Mouse (Mus musculus) spleen, embryonic (tissue): Measurements from ENCODE around the gene Fasn.
"Not testable (repeated sequence)": the region's sequence is repeated elsewhere in the genome, so short reads cannot be mapped to it uniquely, and the experiment has no call there.

ENCODE experiments used
- CTCF ChIA-PET: fragments of 350-600 bp; sonication (Branson Sonifier 250); formaldehyde crosslinking; loops from one replicate; lab custom pipeline; 2022; lab: Charles Lee

Gene Fasn

DNA sequence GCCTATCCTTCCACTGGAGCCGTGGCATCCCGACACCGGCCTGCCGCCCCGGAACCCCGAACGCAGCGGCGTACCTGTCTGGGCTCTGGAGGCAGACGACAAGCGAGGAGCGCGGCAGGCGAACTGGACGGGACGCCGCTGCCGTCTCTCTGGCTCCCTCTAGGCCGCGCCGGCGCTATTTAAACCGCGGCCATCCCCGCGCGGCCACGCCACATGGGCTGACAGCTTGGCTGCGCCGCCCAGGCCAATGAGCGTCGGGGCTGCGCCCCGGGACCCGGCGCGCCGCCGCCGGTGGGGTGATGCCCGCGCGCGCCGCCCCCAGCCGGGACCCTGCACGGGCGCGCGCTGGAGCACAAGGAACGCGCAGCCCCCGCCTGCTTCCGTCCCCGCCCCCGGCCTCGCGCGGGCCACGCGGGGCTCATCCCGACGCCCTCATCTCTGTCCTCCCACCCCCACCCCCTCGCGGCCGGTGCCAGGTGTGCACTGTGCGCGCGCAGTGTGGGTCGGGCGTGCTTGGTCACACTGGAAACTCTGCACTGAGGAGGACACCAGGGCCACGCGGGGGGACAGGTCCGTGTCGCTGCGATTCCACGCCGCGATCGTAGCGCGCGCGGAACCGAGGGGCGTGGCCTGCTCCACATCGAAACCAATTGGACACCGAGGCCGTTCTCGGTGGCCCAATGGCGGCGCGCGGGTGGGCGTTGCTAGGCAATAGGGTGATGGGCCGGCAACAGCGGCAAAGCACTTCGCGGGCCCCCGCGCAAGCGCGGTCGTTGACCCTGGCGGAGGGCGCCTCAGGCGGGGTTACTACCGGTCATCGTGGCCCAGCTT is at the start of gene Fasn:
Gene Fasn, minus strand, starts transcription at position 592 of the 831 bp plus-strand sequence.
- CTCF ChIA-PET: no interaction called here

DNA sequence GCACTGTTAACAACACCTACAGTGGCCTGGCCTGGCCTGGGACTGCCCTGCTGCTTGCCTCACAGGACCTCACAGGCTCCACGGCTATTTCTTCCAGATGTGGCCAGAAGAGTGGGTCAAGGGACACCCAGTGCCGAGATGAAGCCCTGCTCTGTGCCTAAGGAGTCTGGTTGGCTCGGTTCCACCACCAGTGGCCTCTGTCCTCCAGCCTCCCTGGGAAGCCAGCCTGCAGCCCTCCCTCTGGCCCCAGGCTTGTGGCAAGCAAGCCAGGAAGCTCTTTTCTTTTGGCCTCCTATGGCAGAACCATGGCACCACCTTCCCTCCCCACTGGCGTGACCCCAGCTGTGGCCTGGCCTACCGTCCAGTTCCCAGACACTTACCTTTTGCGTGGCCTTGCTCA is 48.9 kb upstream of the Fasn start:
- CTCF ChIA-PET: no interaction called here

DNA sequence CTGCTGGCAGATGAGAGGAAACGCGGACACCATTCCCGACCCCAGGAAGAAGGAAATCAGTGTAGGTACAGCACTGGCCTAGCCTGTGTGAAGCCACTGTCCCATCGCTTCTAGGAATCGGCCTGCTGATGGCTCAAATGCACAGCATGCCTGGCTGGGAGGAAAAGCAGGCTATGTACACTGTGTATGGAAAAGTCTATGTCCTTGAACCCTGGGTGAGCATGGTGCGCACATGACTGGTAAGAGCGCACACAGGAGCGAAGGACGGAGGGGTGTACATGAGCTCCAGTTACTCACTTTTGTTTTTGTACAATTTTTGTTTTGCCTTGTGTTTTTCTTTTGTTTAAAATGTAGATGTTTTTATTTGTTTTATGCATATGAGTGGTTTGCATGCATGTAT is 47.2 kb upstream of the Fasn start:
- CTCF ChIA-PET: no interaction called here

DNA sequence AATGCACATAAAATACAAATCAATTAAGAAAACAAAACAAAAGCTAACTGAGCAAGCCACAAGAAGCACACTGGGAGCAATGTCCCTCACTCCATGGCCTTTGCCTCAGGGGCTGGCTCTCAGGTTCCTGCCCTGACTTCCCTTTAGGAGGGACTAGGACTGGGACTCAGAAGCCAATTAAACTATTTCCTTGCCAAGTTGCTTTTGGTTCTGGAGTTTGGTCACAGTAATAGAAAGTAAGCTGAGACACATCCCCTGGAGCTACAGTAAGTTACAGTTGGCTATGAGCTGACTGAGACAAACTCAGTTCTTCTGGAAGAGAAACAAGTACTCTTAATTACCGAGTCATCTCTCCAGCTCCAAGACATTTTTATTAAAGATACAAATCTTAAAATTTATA is 41.5 kb upstream of the Fasn start:
- CTCF ChIA-PET: no interaction called here

DNA sequence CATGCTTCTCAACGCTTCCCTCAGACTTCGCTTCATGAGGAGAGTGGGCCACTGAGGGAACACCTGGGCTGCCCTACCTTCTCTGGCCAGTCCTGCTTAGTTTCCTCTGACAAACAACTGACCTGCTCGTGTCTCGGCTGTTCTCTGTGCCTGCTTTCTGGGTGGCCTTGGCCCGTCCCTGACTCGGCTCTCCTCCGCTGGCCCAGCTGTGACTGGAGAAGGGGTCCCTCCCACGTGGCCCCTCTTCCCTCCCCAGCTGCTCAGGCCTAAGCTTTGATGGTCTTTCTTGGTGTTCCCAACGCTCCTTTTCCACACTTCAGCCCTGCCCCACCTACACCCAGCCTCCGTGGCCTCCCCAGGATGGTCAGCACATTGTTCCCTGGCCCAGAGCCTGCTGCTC is 38.5 kb upstream of the Fasn start:
- CTCF ChIA-PET: no interaction called here

DNA sequence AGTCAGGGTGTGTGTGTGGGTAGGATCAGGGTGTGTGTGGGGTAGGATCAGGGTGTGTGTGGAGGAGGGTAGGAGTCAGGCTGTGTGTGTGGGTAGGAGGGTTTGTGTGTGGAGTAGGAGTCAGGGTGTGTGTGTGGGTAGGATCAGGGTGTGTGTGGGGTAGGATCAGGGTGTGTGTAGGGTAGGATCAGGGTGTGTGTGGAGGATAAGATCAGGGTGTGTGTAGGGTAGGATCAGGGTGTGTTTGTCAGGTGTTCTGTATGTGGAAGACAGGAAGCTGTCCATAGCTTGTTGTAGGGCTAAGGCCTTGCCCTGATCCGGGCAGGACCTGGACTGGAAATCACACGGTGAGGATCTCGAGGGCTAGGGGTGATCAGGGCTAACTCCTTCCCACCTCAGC is 31.6 kb upstream of the Fasn start:
- CTCF ChIA-PET: not testable (repeated sequence)

DNA sequence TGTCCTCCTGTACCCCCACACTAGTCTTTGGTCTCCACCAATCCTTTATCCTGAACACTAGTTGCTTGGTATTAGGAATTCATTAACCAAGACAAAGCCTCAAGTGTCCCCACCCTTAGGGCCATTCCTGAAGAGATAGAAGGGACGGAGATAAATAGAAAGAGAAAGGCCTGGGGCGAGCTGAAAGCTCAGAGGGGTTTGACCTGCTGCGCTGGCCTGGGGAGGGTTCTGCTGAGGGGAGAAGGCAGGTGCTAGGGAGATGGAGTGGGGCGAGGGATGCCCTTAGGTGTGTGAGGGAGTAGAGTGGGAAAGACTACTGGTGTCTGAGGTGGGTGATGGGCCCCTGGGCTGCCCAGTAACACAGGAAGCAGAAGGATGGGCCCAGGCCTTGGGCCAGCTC is 29.4 kb upstream of the Fasn start:
- CTCF ChIA-PET: no interaction called here

DNA sequence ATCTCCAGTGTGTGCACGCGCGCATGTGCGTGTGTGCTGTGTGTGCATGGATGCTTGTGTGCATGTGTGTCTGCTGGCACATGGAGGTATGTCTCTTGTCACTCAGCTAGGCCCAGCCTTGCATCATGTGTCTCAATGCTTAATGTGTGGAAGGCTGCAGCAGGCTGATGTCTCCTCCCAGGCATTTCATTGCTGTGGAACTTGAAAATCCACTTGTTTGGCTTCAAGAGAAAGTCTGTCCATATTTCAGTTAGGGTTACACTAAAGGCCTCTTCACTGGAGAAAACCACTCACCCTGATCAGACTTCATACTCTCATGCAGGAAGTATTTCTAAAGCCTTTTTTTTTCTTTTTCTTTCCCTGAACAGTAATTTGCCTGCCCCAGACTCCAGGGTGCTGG is 28.8 kb upstream of the Fasn start:
- CTCF ChIA-PET: no interaction called here

DNA sequence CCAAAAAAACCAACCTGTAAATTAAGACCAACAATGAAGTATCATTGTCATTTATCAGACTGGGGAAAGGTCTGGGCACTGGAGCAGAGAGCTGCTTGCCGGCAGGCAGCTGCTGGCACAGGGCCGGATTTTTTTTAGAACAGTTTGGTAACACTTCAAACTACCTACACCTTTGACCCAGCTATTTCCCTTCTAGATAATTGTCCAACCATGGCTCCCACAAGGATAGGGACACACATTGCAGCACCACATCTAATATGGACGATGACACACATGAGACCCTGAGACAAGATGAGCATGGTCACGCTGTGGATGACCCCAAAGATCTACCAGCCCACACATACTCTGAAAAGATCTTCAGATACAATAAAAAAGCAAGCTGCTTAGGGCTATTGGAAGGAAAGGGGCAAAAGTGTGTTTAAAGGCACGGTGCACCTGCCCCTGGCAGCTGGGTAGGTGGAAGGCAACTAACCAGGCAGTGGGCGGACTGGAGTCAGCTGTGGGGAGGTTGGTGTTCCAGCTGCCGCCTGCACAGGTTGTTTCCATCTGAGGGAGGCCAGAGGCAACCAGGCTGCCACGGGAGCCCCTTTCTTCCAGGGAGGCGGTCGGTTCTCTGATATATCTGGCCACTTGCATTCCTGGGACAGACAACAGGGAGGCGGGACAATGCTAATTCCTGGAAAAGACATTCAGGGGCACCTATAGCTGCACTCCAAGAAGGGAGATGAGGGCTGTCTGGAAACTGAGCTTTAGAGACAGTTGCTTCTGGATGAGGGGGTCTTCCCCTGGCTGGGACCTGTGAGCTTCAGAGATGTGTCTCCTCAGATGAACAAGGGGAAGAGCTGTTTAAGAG is 28.0 kb upstream of the Fasn start:
- CTCF ChIA-PET: no interaction called here

DNA sequence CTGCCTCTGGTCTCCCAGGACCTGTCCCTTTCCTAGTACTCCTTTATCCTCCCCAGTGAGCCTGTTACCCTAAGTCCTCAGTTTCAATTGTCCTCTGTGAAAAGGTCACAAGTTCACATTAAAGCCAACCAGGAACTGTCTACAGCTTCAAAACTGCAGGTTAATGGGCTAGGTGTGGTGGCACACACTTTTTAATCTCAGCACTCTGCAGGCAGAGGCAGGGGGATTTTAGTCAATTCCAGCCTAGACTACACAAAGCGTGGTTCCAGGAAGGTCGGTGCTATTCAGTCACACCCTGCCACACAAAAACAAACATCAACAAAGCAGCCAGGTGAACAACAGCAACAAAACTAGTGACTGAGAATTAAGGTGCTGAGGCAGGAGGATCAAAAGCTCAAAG is 27.2 kb upstream of the Fasn start:
- CTCF ChIA-PET: no interaction called here

DNA sequence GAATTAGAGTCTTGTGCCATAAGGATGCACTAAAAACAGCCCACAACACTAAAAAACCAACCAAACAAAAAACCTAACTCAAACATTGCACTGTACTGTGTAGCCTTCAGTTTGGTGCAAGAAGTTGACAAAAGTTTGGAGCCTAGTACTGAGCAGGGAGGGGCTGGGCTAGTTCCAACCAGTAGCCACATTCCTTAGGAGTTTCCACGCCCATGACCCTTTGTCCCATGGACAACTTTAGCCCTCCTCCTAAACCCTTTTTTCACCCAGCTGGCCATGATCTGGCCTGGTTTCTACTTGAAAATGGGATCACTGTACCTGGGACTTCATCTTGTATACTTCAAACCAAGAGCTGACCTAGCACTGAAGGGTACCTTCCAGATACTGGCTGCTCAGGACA is 26.8 kb upstream of the Fasn start:
- CTCF ChIA-PET: no interaction called here

DNA sequence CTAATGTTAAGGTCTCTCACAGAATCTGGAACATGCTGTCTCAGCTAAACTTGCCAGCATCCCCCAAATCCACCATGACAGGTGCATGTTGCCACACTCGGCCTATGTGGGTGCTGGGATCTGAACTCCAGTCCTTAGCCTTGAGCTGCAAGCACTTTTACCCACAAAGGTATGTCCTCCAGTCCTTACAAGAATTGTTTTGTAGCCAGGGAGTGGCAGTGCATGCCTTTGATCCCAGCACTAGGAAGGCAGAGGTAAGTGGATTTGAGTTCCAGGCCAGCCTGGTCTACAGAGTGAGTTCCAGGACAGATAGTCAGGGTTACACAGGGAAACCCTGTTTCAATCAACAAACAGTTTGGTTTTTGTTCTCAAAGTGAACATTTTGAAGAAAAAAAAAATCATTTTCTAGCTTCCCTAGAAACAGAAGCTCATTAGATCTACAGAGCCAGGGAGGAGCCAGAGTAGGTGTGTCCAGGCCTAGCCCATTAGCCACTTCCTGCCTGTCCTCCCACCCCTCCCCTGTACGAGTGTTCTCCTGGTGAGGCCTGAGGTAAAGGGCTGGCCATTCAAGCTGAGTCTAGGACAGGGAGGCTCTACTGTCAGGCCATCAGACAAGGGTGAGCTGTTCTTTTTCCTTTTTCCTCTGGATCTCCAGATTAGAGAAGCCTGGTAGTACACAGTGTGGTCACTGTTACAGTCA is 26.1 kb upstream of the Fasn start:
- CTCF ChIA-PET: interaction anchor here (0.6 kb wide), 1 partner anchor 16 kb away, joined by 8 read pairs; no protein-coding TSS in a partner anchor

DNA sequence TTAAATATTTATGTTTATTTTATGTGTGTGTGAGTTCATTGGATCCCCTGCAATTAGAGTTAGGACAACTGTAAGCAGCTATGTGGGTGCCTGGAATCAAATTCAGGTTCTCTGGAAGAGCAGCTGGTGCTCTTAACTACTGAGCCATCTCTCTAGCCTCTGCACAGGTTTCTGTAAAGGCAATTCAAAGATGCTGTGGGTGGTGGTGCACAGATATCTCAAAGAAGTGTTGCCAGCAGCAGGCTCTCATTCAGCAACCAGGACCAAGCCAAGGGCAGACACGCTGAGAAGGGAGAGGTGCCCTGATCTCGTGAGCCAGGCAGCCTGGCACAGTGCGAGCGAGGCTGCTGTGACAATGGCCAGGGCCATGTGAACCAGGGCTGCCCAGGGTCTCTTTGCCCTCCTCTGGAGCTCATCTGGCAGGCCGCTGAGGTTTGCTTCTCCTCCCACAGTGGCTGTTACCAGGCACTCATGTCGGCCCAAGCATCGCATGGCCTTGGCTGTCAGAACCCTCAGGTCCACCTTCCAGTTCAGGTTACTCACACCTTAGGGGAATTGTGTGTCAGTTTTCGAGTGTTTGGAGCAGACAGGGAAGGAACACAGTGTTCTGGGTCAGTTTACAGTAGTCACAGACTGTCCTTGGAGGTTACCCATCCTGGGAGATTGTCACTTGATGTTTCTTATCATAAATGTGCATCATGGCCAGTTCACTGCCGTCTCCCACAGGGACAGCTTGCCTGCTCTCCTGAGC is 22.6 kb upstream of the Fasn start:
- CTCF ChIA-PET: no interaction called here

DNA sequence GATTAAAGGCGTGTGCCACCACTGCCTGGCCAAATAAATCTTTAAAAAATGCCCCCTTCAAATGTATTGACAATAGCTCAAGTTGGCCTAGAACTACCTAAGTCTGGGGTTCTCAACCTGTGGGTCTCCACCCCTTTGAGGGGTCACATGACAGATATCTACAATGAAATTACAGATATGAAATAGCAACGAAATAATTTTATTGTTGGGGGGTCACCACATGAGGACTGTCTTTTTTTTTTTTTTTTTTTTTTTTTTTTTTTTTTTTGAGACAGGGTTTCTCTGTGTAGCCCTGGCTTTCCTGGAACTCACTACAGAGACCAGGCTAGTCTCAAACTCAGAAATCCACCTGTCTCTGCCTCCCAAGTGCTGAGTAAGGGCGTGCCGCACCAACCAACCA is 20.0 kb upstream of the Fasn start:
- CTCF ChIA-PET: interaction anchor here (0.7 kb wide), 1 partner anchor 18 kb away, joined by 3 read pairs; no protein-coding TSS in a partner anchor

DNA sequence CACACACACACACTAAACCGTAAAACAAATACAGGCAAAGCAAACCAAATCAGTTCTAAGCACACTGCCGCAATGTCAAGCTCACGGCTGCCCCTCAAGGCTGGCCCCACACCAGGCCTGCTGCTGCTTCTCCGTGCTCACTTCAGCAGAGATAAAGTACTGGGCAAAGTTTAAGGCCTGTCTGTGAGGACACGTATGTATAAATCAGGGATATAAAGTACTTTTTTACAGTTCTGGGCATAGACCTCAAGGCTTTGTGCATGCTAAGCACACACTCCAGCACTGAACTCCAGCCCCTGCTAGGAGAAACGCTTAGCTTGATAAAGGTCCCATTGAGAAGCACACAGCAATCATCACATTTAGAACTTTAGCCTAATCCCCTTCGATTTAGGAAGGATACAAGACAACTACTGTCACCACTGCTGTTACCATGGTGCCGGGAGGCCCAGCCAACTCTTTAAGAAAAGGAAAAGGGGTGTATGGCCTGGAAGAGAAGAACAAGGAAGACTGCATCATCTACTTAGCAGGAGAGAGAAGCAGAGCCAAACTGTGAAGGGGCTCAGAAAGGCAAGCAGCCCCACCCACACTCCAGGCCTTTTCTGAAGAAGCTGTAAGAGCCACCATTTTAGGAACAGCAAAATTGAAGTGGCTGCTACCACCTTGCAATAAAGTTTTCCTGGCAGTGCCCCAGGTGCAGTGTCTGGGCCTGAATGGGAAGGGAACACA is 9.4 kb upstream of the Fasn start:
- CTCF ChIA-PET: interaction anchor here (0.7 kb wide), 1 partner anchor 17 kb away, joined by 8 read pairs; no protein-coding TSS in a partner anchor

DNA sequence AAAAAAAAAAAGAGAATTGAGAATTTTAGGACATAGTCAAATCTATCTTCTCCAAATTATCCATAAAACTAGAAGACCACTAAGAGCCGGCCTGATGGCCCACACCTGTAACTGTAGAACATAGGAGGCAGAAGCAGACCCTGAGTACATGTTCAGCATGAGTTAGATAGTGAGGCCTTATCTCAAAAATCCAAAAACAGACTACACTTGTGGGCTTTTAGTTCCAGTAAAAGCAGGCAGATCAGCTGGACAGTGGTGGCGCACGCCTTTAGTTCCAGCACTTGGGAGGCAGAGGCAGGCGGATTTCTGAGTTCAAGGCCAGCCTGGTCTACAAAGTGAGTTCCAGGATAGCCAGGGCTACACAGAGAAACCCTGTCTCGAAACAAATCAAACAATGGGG is 8.6 kb upstream of the Fasn start:
- CTCF ChIA-PET: not testable (repeated sequence)

DNA sequence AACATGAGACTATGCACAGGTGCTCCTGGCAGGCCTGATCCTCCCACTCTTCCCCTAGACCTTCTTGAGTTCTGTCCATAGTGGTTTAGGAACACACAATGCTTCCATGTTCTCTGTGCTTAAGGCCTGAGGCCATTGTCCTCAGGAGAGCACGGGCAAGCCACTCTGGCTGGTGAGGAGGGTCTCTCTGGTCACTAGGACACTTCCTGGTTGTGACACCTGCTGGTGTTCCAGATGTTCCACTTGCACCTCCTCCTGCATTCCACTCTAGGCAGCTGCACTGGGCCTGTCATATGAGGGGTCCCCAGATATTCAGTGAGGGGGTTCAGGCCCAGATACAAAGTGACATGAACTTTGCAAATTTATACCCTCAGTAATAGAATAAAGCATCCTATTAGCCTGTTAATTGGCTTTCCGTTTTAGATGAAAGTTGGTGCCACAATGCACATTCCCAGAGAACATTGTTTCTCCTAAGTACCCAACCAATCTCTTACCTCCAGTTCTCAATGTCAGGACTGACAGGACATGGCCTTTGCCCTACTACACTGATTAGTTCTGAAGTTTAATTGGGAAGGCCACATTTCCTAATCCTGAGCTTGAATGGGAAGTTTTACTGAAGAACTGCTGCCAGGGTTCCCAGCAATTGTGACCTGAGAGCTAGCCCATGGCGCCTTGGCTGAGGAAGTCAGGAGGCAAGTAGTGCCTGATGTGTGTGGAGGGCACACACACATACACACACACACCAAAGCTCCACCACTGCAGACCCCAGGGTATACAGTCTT is 7.5 kb upstream of the Fasn start:
- CTCF ChIA-PET: no interaction called here

DNA sequence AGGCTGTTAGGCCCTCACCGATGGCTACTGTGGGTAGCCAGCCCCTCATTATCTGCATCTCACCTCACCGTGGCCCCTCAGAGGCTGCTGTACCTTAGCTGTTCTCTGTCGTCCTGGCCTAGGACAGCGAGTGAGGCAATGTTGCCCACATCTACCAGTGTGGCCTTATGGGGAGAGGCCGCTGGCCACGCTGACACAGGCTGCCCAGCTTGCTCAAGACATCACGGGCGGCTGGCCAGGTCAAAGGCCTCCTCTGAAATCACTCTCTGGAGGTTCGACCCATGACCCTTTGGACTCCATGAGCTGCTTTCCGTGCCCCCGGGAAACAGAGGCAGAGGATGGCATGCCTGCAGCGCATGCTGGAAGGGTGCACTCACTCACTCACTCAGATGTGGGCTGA is 6.3 kb upstream of the Fasn start:
- CTCF ChIA-PET: no interaction called here

DNA sequence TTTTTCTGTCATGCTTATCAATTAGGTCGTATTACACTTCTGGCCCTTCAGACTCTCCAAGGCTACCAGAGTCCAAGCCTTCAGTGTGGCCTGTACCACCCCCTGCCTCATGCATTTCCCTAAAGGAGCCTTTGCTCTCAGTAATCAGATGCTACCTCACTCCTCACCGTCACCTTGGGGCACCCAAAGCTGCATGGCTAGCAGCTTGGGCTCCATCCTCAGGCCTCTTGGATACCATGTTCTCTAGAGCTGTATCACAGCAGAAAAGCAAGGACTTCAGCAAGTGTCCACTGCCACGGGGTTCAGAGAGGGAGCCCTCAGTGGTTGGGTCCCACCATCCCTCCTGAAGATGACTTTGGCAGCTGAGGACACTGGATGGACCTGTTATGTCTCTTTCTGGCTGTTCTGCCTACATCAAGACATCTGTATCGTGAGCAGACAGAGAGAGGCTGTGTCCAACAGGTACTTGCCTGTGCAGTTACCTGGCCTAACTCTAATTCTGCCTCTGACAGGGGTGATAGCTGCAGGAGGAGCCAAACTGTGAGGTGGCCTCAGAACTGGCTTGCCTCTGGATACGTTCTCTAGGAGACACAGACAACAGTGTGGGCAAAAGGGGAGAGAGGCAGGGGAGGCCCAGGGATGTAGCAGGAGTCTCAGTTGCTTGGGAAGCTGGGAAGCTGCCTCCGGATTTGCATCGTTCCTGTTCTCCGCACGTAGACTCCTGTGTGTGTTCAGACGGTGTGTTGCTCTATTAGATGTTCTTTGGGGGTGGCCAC is 5.6 kb upstream of the Fasn start:
- CTCF ChIA-PET: no interaction called here
